Mouse (Mus musculus): ENCODE results near the gene Slx4. TPM values are rescaled to one million over a fixed set of nuclear protein-coding genes. Genes with fewer than 3 reads are reported as not detected.
"Not testable (repeated sequence)": the region's sequence is repeated elsewhere in the genome, so short reads cannot be mapped to it uniquely, and the experiment has no call there.

Slx4 gene
- total RNA-seq (2021), result 22.2 and 27.8 TPM in 2 replicates
- long read RNA-seq, experiment 1, partial matches to known transcripts, result 3 of 3 reads
- long read RNA-seq, experiment 1, other reads (novel, unspliced or antisense), result 0 of 3 reads
- long read RNA-seq, experiment 2, partial matches to known transcripts, result 4 of 7 reads
- long read RNA-seq, experiment 2, other reads (novel, unspliced or antisense), result 3 of 7 reads

- peak; percentile 96 for DNase-seq
These were observed at the start of gene Slx4 for GRCm38 (mm10) chr16:4003489-4004398. Gene Slx4, minus strand, starts transcription at chr16:4003770.

GRCm38 (mm10) chr16:4052601-4053000, 49.0 kb upstream of the Slx4 start:
- no peak for DNase-seq

GRCm38 (mm10) chr16:4045524-4045923, 42.0 kb upstream of the Slx4 start:
- DNase-seq, result no peak

- DNase-seq, result peak; percentile 33
These were observed 40.5 kb upstream of the Slx4 start for GRCm38 (mm10) chr16:4044093-4044492.

GRCm38 (mm10) chr16:4041646-4042045, 38.1 kb upstream of the Slx4 start:
- no peak for DNase-seq

- no peak for DNase-seq
These were observed 36.6 kb upstream of the Slx4 start for GRCm38 (mm10) chr16:4040206-4040605.

GRCm38 (mm10) chr16:4037690-4038089, 34.1 kb upstream of the Slx4 start:
- DNase-seq, result no peak

GRCm38 (mm10) chr16:4036807-4037206, 33.2 kb upstream of the Slx4 start, which contains the start of gene Dnase1:
Gene Dnase1, plus strand, starts transcription at chr16:4036942.
- no peak for DNase-seq

GRCm38 (mm10) chr16:4035575-4035974, 32.0 kb upstream of the Slx4 start:
- DNase-seq, result no peak

GRCm38 (mm10) chr16:4034476-4034875, 30.9 kb upstream of the Slx4 start:
- DNase-seq, result no peak

- no peak for DNase-seq
These were observed 30.4 kb upstream of the Slx4 start for GRCm38 (mm10) chr16:4033971-4034370.

GRCm38 (mm10) chr16:4032341-4032748, 28.8 kb upstream of the Slx4 start:
- peak; percentile 63 for DNase-seq

- no peak for DNase-seq
These were observed 28.1 kb upstream of the Slx4 start for GRCm38 (mm10) chr16:4031441-4032274.

GRCm38 (mm10) chr16:4030501-4030900, 26.9 kb upstream of the Slx4 start:
- DNase-seq, result no peak

GRCm38 (mm10) chr16:4029371-4029841, 25.8 kb upstream of the Slx4 start:
- no peak for DNase-seq

GRCm38 (mm10) chr16:4027211-4027610, 23.6 kb upstream of the Slx4 start:
- no peak for DNase-seq

GRCm38 (mm10) chr16:4026672-4027071, 23.1 kb upstream of the Slx4 start:
- no peak for DNase-seq

- no peak for DNase-seq
These were observed 19.1 kb upstream of the Slx4 start for GRCm38 (mm10) chr16:4022719-4023118.

- no peak for DNase-seq
These were observed 17.7 kb upstream of the Slx4 start for GRCm38 (mm10) chr16:4021241-4021640.

GRCm38 (mm10) chr16:4017466-4017865, 13.9 kb upstream of the Slx4 start:
- not testable (repeated sequence) for DNase-seq

GRCm38 (mm10) chr16:4016786-4017185, 13.2 kb upstream of the Slx4 start:
- not testable (repeated sequence) for DNase-seq

- DNase-seq, result no peak
These were observed 10.6 kb upstream of the Slx4 start for GRCm38 (mm10) chr16:4014040-4014668.
